ENCODE assay signal across 19 mouse cellular contexts in genomic region chr10:118046328-118046727, GRCm38 (mm10).
DNase-seq lines count a peak whose midpoint lies in the region; ATAC-seq and TF ChIP-seq lines count a peak whose summit lies in the region.
"Had no signal": no experiment of that assay in that cellular context is flagged by ENCODE, and none has a peak within 500 bp of the region (broad histone marks: within the 10 kb centered on the region; RNA-seq: fewer than 3 reads in every experiment).

No protein-coding gene starts in this region.

- H3K4me3 ChIP-seq in forebrain, embryonic 10.5 days, result no peak overlapping the region
- H3K4me3 ChIP-seq in forebrain, embryonic 14.5 days (ENCODE audit: low read depth, low read length), result no peak overlapping the region
- H3K4me3 ChIP-seq in hindbrain, embryonic 16.5 days (ENCODE audit: low read length), result no peak overlapping the region
- no peak overlapping the region for H3K4me3 ChIP-seq in hindbrain, embryonic 14.5 days (replicated peaks; ENCODE audit: low read length)
- H3K4me3 ChIP-seq in MEL (ENCODE audit: control insufficient read depth in 1 of 2, insufficient read depth in 1 of 2, low read depth in 2 of 2, low read length in 2 of 2), result no peak overlapping the region
- no peak overlapping the region for H3K4me3 ChIP-seq in limb, embryonic 11.5 days (ENCODE audit: low read depth, low read length)
- H3K4me3 ChIP-seq: forebrain, embryonic 13.5 days; intestine, embryonic 15.5 days had no signal

- TF ChIP-seq POLR2A in MEL (IDR thresholded peaks at IDR 0.05; ENCODE audit: control insufficient read depth in 1 of 2, insufficient read depth in 1 of 2, low read depth in 1 of 2, low read length in 2 of 2, poor library complexity in 1 of 2), result no peak

- no peaks in the 10 kb centered on the region for H3K9me3 ChIP-seq in forebrain, embryonic 10.5 days
- no peaks in the 10 kb centered on the region for H3K9me3 ChIP-seq in forebrain, embryonic 14.5 days (replicated peaks; ENCODE audit: control insufficient read depth, low read length)
- no peaks in the 10 kb centered on the region for H3K9me3 ChIP-seq in hindbrain, embryonic 16.5 days (ENCODE audit: control insufficient read depth, low read length)
- no peaks in the 10 kb centered on the region for H3K9me3 ChIP-seq in hindbrain, embryonic 14.5 days (ENCODE audit: control insufficient read depth, low read length)
- H3K9me3 ChIP-seq in MEL (replicated peaks; ENCODE audit: insufficient read depth, low read length), result no peaks in the 10 kb centered on the region
- no peaks in the 10 kb centered on the region for H3K9me3 ChIP-seq in limb, embryonic 11.5 days (ENCODE audit: control insufficient read depth, low read length)
- H3K9me3 ChIP-seq: forebrain, embryonic 13.5 days; intestine, embryonic 15.5 days had no signal

- no peaks in the 10 kb centered on the region for H3K79me2 ChIP-seq in MEL (ENCODE audit: control insufficient read depth, insufficient read depth, low read length, poor library complexity)

- peak; percentile 4 for DNase-seq in forebrain, embryonic 10.5 days (ENCODE audit: extremely low spot score, low spot score)
- no peak for DNase-seq in forebrain, embryonic 14.5 days (ENCODE audit: low spot score)
- DNase-seq in hindbrain, embryonic 14.5 days (ENCODE audit: low spot score), result no peak
- peak; percentile 75 for DNase-seq in MEL (ENCODE audit: low read depth, low spot score)
- peak; percentile 17 for DNase-seq in limb, embryonic 11.5 days (ENCODE audit: low spot score)
- no peak for DNase-seq in left cerebral cortex, adult 8-10 months (ENCODE audit: low spot score in 2 of 2)
- DNase-seq: adrenal gland, postnatal 14 days; cerebellum, adult 11-12 months; cerebellum, adult 9-11 months; cerebellum, postnatal 36 days; gastrocnemius, postnatal 36 days; heart, adult 18-20 months had no signal

- ATAC-seq in forebrain, embryonic 14.5 days, result no peak
- ATAC-seq in hindbrain, embryonic 16.5 days, result peak; percentile 14; the same call in 1 of the 2 replicates
- no peak for ATAC-seq in hindbrain, embryonic 14.5 days (ENCODE audit: low FRiP score)
- ATAC-seq in limb, embryonic 11.5 days (ENCODE audit: insufficient number of reproducible peaks, low FRiP score, low TSS enrichment, low read depth), result no peak
- ATAC-seq: activated CD4-positive, CD25-positive, alpha-beta regulatory T cell, adult 4 months; forebrain, embryonic 13.5 days; hindbrain, postnatal 0 days; intestine, embryonic 15.5 days; Patski had no signal

- 71% methylated on average over 4 of the region's 4 CpGs for WGBS in forebrain, embryonic 10.5 days
- 70% methylated on average over 4 of the region's 4 CpGs for WGBS in forebrain, embryonic 14.5 days
- WGBS in hindbrain, embryonic 16.5 days, result 66% methylated on average over 4 of the region's 4 CpGs
- WGBS in hindbrain, embryonic 14.5 days, result 71% methylated on average over 4 of the region's 4 CpGs
- 77% methylated on average over 4 of the region's 4 CpGs for WGBS in limb, embryonic 11.5 days

- H3K4me1 ChIP-seq in forebrain, embryonic 10.5 days, result peaks cover 9% of the 10 kb centered on the region
- H3K4me1 ChIP-seq in forebrain, embryonic 14.5 days (ENCODE audit: control insufficient read depth, insufficient read depth, low read length), result no peaks in the 10 kb centered on the region
- no peaks in the 10 kb centered on the region for H3K4me1 ChIP-seq in hindbrain, embryonic 16.5 days (ENCODE audit: control insufficient read depth, insufficient read depth, low read depth, low read length)
- H3K4me1 ChIP-seq in hindbrain, embryonic 14.5 days (replicated peaks; ENCODE audit: control insufficient read depth, insufficient read depth, low read length), result no peaks in the 10 kb centered on the region; the same call in 1 of the 2 replicates
- peaks cover 3 to 24% of the 10 kb centered on the region in 2 experiments; a peak in 2 of 4 replicates for H3K4me1 ChIP-seq in MEL (ENCODE audit: control insufficient read depth in 1 of 2, insufficient read depth in 2 of 2, low read length in 2 of 2)
- no peaks in the 10 kb centered on the region for H3K4me1 ChIP-seq in limb, embryonic 11.5 days (ENCODE audit: control insufficient read depth, insufficient read depth, low read length)
- H3K4me1 ChIP-seq: intestine, embryonic 15.5 days had no signal

- H3K27me3 ChIP-seq in forebrain, embryonic 10.5 days (ENCODE audit: poor library complexity, severe bottlenecking), result no peaks in the 10 kb centered on the region
- H3K27me3 ChIP-seq in forebrain, embryonic 14.5 days (replicated peaks; ENCODE audit: control insufficient read depth, insufficient read depth, low read length), result no peaks in the 10 kb centered on the region
- H3K27me3 ChIP-seq in hindbrain, embryonic 16.5 days (replicated peaks; ENCODE audit: control insufficient read depth, insufficient read depth, low read length), result no peaks in the 10 kb centered on the region
- no peaks in the 10 kb centered on the region for H3K27me3 ChIP-seq in hindbrain, embryonic 14.5 days (ENCODE audit: control insufficient read depth, insufficient read depth, low read length)
- H3K27me3 ChIP-seq in MEL (ENCODE audit: control insufficient read depth in 1 of 2, insufficient read depth in 2 of 2, low read length in 2 of 2), result no peaks in the 10 kb centered on the region
- no peaks in the 10 kb centered on the region for H3K27me3 ChIP-seq in limb, embryonic 11.5 days (ENCODE audit: control insufficient read depth, insufficient read depth, low read length)
- H3K27me3 ChIP-seq: forebrain, embryonic 13.5 days; intestine, embryonic 15.5 days; Patski had no signal

- no peak for TF ChIP-seq CTCF in MEL (IDR thresholded peaks at IDR 0.05 in 2 of 3, conservative IDR thresholded peaks at IDR 0.05 in 1 of 3; ENCODE audit: control insufficient read depth in 1 of 3, insufficient read depth in 1 of 3, low read depth in 2 of 3, low read length in 3 of 3, poor library complexity in 1 of 3, severe bottlenecking in 1 of 3)

- no peak overlapping the region for H3K9ac ChIP-seq in forebrain, embryonic 14.5 days (ENCODE audit: low read length)
- H3K9ac ChIP-seq in hindbrain, embryonic 16.5 days (ENCODE audit: low read depth, low read length), result no peak overlapping the region
- H3K9ac ChIP-seq in hindbrain, embryonic 14.5 days, result no peak overlapping the region
- H3K9ac ChIP-seq in MEL (ENCODE audit: control insufficient read depth, low read depth, low read length, poor library complexity, severe bottlenecking), result no peak overlapping the region
- H3K9ac ChIP-seq in limb, embryonic 11.5 days (ENCODE audit: low read length), result no peak overlapping the region
- H3K9ac ChIP-seq: forebrain, embryonic 13.5 days; intestine, embryonic 15.5 days had no signal

- no peaks in the 10 kb centered on the region for H3K36me3 ChIP-seq in forebrain, embryonic 10.5 days (replicated peaks)
- no peaks in the 10 kb centered on the region for H3K36me3 ChIP-seq in forebrain, embryonic 14.5 days (ENCODE audit: control insufficient read depth, insufficient read depth, low read length)
- H3K36me3 ChIP-seq in hindbrain, embryonic 16.5 days (ENCODE audit: control insufficient read depth, insufficient read depth, low read length), result no peaks in the 10 kb centered on the region
- no peaks in the 10 kb centered on the region for H3K36me3 ChIP-seq in hindbrain, embryonic 14.5 days (replicated peaks; ENCODE audit: control insufficient read depth, insufficient read depth)
- H3K36me3 ChIP-seq in MEL (ENCODE audit: control insufficient read depth in 1 of 2, insufficient read depth in 2 of 2, low read length in 2 of 2), result peaks cover 0 to 14% of the 10 kb centered on the region in 2 experiments; a peak in 2 of 4 replicates
- H3K36me3 ChIP-seq in limb, embryonic 11.5 days (ENCODE audit: control insufficient read depth, insufficient read depth, low read length), result no peaks in the 10 kb centered on the region
- H3K36me3 ChIP-seq: intestine, embryonic 15.5 days had no signal

- TF ChIP-seq RAD21 in MEL (IDR thresholded peaks at IDR 0.05; ENCODE audit: low read depth, low read length), result no peak

- no peak for TF ChIP-seq EP300 in MEL (IDR thresholded peaks at IDR 0.05; ENCODE audit: low read depth in 1 of 2, low read length in 2 of 2)

- no peak overlapping the region for H3K4me2 ChIP-seq in forebrain, embryonic 14.5 days (ENCODE audit: low read length)
- H3K4me2 ChIP-seq in hindbrain, embryonic 16.5 days (ENCODE audit: low read length), result no peak overlapping the region
- no peak overlapping the region for H3K4me2 ChIP-seq in hindbrain, embryonic 14.5 days (replicated peaks)
- H3K4me2 ChIP-seq in limb, embryonic 11.5 days (ENCODE audit: low read depth, severe bottlenecking), result no peak overlapping the region
- H3K4me2 ChIP-seq: forebrain, embryonic 13.5 days; heart, embryonic 11.5 days; intestine, embryonic 15.5 days had no signal

- H3K27ac ChIP-seq in forebrain, embryonic 10.5 days, result no peak overlapping the region
- H3K27ac ChIP-seq in forebrain, embryonic 14.5 days (ENCODE audit: low read depth, low read length), result no peak overlapping the region
- no peak overlapping the region for H3K27ac ChIP-seq in hindbrain, embryonic 16.5 days (ENCODE audit: low read depth, low read length)
- no peak overlapping the region for H3K27ac ChIP-seq in hindbrain, embryonic 14.5 days
- H3K27ac ChIP-seq in MEL (ENCODE audit: control insufficient read depth, low read depth, low read length), result no peak overlapping the region
- H3K27ac ChIP-seq in limb, embryonic 11.5 days (replicated peaks; ENCODE audit: low read depth, low read length), result no peak overlapping the region
- H3K27ac ChIP-seq: forebrain, embryonic 13.5 days; hindbrain, postnatal 0 days; intestine, embryonic 15.5 days had no signal

TF ChIP-seq in MEL, 35 proteins besides CTCF, POLR2A, EP300 and RAD21:
- TF ChIP-seq JUND (IDR thresholded peaks at IDR 0.05; ENCODE audit: low read depth, low read length), result no peak
- TF ChIP-seq HCFC1 (IDR thresholded peaks at IDR 0.05; ENCODE audit: low read depth, low read length), result peak; percentile 76

Comparison
In these comparisons a context has a peak if more than half of its experiments do, and no peak if none do; other contexts are left out.
1. DNase-seq: peak in forebrain, embryonic 10.5 days (single experiment), MEL (single experiment) and limb, embryonic 11.5 days (single experiment); none in forebrain, embryonic 14.5 days (single experiment), hindbrain, embryonic 14.5 days (single experiment) and left cerebral cortex, adult 8-10 months (0 of 2).